Mouse (Mus musculus) MEL (cell line): Measurements from ENCODE around the gene Rnf26. TPM values are rescaled to one million over a fixed set of nuclear protein-coding genes. Genes with fewer than 3 reads are reported as not detected.

ENCODE experiments used
- DNase-seq: peaks from one replicate; pipeline ENCODE4 v3.0.0; 2011; ENCODE audit warnings: low read depth, low spot score
- H3K27ac ChIP-seq: 2 replicates; pipeline ENCODE4 v1.5.1; 2012; ENCODE audit warnings: low read depth, mild to moderate bottlenecking, control low read depth, low read length, moderate library complexity; ENCODE audit not compliant: control insufficient read depth
- H3K27me3 ChIP-seq, 2 experiments: fragments of 150-350 bp in 1 of 2; sonication (generic) in 1 of 2; 2 replicates each; pipeline ENCODE4 v1.6.1; 2012; ENCODE audit warnings: low read length in 2 of 2, mild to moderate bottlenecking in 2 of 2, improper control_type of control experiment in 1 of 2, moderate library complexity in 1 of 2; ENCODE audit not compliant: insufficient read depth in 2 of 2, control insufficient read depth in 1 of 2
- H3K36me3 ChIP-seq, 2 experiments: 2 replicates each; pipeline ENCODE4 v1.6.1; 2012 to 2014; ENCODE audit warnings: low read length in 2 of 2, improper control_type of control experiment in 1 of 2, inconsistent platforms in 1 of 2, mild to moderate bottlenecking in 1 of 2; ENCODE audit not compliant: insufficient read depth in 2 of 2, control insufficient read depth in 1 of 2
- H3K4me1 ChIP-seq, 2 experiments: fragments of 150-350 bp in 1 of 2; sonication (generic) in 1 of 2; 2 replicates each; pipeline ENCODE4 v1.6.1; 2012; ENCODE audit warnings: low read length in 2 of 2, improper control_type of control experiment in 1 of 2, mild to moderate bottlenecking in 1 of 2; ENCODE audit not compliant: insufficient read depth in 2 of 2, control insufficient read depth in 1 of 2
- H3K4me3 ChIP-seq, 2 experiments: fragments of 150-350 bp in 1 of 2; sonication (generic) in 1 of 2; 2 replicates each; pipeline ENCODE4 v1.5.1; 2012; ENCODE audit warnings: low read depth in 2 of 2, low read length in 2 of 2, mild to moderate bottlenecking in 2 of 2, moderate library complexity in 2 of 2, control low read depth in 1 of 2, improper control_type of control experiment in 1 of 2; ENCODE audit not compliant: control insufficient read depth in 1 of 2, insufficient read depth in 1 of 2
- H3K79me2 ChIP-seq: 2 replicates; pipeline ENCODE4 v1.6.1; 2012; ENCODE audit warnings: mild to moderate bottlenecking, low read length, moderate library complexity; ENCODE audit not compliant: control insufficient read depth, poor library complexity, insufficient read depth
- H3K9ac ChIP-seq: 2 replicates; pipeline ENCODE4 v1.6.1; 2012; ENCODE audit warnings: low read depth, mild to moderate bottlenecking, control low read depth, low read length, moderate library complexity; ENCODE audit not compliant: control insufficient read depth, poor library complexity, severe bottlenecking
- H3K9me3 ChIP-seq: fragments of 150-350 bp; sonication (generic); replicated peaks from 2 replicates; pipeline ENCODE4 v1.6.1; 2012; ENCODE audit warnings: mild to moderate bottlenecking, low read length, improper control_type of control experiment, moderate library complexity; ENCODE audit not compliant: insufficient read depth
- CHD1 ChIP-seq: IDR thresholded peaks from 2 replicates; pipeline ENCODE4 v1.6.1; 2012; ENCODE audit warnings: low read depth, mild to moderate bottlenecking, inconsistent platforms, low read length, improper control_type of control experiment
- E2F4 ChIP-seq: IDR thresholded peaks from 2 replicates; pipeline ENCODE4 v1.6.1; 2011; ENCODE audit warnings: low read depth, low read length, improper control_type of control experiment, borderline replicate concordance
- EP300 ChIP-seq, 2 experiments: IDR thresholded peaks; 2 replicates each; pipeline ENCODE4 v1.6.1; 2011; ENCODE audit warnings: improper control_type of control experiment in 2 of 2, low read length in 2 of 2, low read depth in 1 of 2, mild to moderate bottlenecking in 1 of 2
- GABPA ChIP-seq: IDR thresholded peaks from 2 replicates; pipeline ENCODE4 v1.6.1; 2012; ENCODE audit warnings: low read depth, mild to moderate bottlenecking, inconsistent platforms, low read length, improper control_type of control experiment, moderate library complexity
- GATA1 ChIP-seq: IDR thresholded peaks from 2 replicates; pipeline ENCODE4 v1.6.1; 2011; ENCODE audit warnings: low read depth, low read length, improper control_type of control experiment
- JUND ChIP-seq: IDR thresholded peaks from 2 replicates; pipeline ENCODE4 v1.6.1; 2011; ENCODE audit warnings: low read depth, mild to moderate bottlenecking, improper control_type of control experiment, low read length
- KAT2A ChIP-seq: conservative IDR thresholded peaks from 2 replicates; pipeline ENCODE4 v1.6.1; 2012; ENCODE audit warnings: low read depth, low read length, improper control_type of control experiment, inconsistent platforms
- MYB ChIP-seq: IDR thresholded peaks from 2 replicates; pipeline ENCODE4 v1.6.1; 2011; ENCODE audit warnings: mild to moderate bottlenecking, low read depth, low read length, improper control_type of control experiment
- RCOR1 ChIP-seq: IDR thresholded peaks from 2 replicates; pipeline ENCODE4 v1.6.1; 2012; ENCODE audit warnings: low read depth, mild to moderate bottlenecking, inconsistent platforms, low read length, improper control_type of control experiment
- SIN3A ChIP-seq: IDR thresholded peaks from 2 replicates; pipeline ENCODE4 v1.6.1; 2012; ENCODE audit warnings: low read length, improper control_type of control experiment, inconsistent platforms
- TAL1 ChIP-seq: IDR thresholded peaks from 2 replicates; pipeline ENCODE4 v1.6.1; 2012; ENCODE audit warnings: mild to moderate bottlenecking, inconsistent platforms, low read length, moderate library complexity, mixed read lengths
- TBP ChIP-seq: IDR thresholded peaks from 2 replicates; pipeline ENCODE4 v1.8.0; 2011; ENCODE audit warnings: low read depth, low read length, improper control_type of control experiment
- TCF12 ChIP-seq: IDR thresholded peaks from 2 replicates; pipeline ENCODE4 v1.6.1; 2014; ENCODE audit warnings: low read depth, mild to moderate bottlenecking, inconsistent platforms, low read length, improper control_type of control experiment, moderate library complexity
- UBTF ChIP-seq: IDR thresholded peaks from 2 replicates; pipeline ENCODE4 v1.6.1; 2012; ENCODE audit warnings: low read depth, mild to moderate bottlenecking, inconsistent platforms, low read length, improper control_type of control experiment, moderate library complexity, borderline replicate concordance; ENCODE audit not compliant: insufficient read depth
- ZC3H11A ChIP-seq: IDR thresholded peaks from 2 replicates; pipeline ENCODE4 v1.6.1; 2012; ENCODE audit warnings: low read depth, mild to moderate bottlenecking, inconsistent platforms, low read length, improper control_type of control experiment
- ZKSCAN1 ChIP-seq: IDR thresholded peaks from 2 replicates; pipeline ENCODE4 v1.6.1; 2012; ENCODE audit warnings: low read depth, mild to moderate bottlenecking, inconsistent platforms, low read length, improper control_type of control experiment, moderate library complexity
- ZMIZ1 ChIP-seq: IDR thresholded peaks from 2 replicates; pipeline ENCODE4 v1.6.1; 2012; ENCODE audit warnings: low read depth, mild to moderate bottlenecking, inconsistent platforms, low read length, improper control_type of control experiment, moderate library complexity
- ZNF384 ChIP-seq: IDR thresholded peaks from 2 replicates; pipeline ENCODE4 v1.6.1; 2012; ENCODE audit warnings: low read depth, mild to moderate bottlenecking, inconsistent platforms, low read length, improper control_type of control experiment
- polyA plus RNA-seq, 2 experiments: library from polyadenylated mRNA; stranded (reverse) in 1 of 2; unstranded in 1 of 2; fragments of >175 nt in 1 of 2; fragments of >200 nt in 1 of 2; gene quantifications; 2 replicates each; pipeline versions ENCODE4 v1.2.1 to v1.2.4; 2012; ENCODE audit warnings: low replicate concordance in 2 of 2, low read depth in 1 of 2; ENCODE audit not compliant: insufficient read length in 2 of 2, insufficient read depth in 1 of 2, missing spikeins in 1 of 2
- total RNA-seq: library from RNA; depleted of rRNA; stranded (reverse); fragments of 300-350 nt; gene quantifications from 2 replicates; pipeline ENCODE4 v1.2.3, GENCODE M21; 2012

Gene Rnf26
- total and polyA plus RNA-seq, 3 experiments: 14.0 to 55.1 TPM; not detected in 1

GRCm38 (mm10) chr9:44131276-44131590 is 17.9 kb upstream of the Rnf26 start:
- Histone ChIP-seq H3K27ac (no peak overlapping the region), H3K9ac (no peak overlapping the region), H3K27me3 (peaks cover 22 to 24% of the 10 kb centered on the region in 2 experiments), H3K79me2 (no peaks in the 10 kb centered on the region), H3K4me1 (peaks cover 0 to 14% of the 10 kb centered on the region in 2 experiments; a peak in 3 of 4 replicates), H3K9me3 (no peaks in the 10 kb centered on the region), H3K4me3 (no peak overlapping the region), H3K36me3 (peaks cover 0 to 5% of the 10 kb centered on the region in 2 experiments; a peak in 1 of 4 replicates)
- no peak for TF ChIP-seq CHD1
- no peak for TF ChIP-seq JUND
- TF ChIP-seq TCF12: no peak
- no peak for TF ChIP-seq EP300 (IDR thresholded peaks at IDR 0.05; ENCODE audit: low read depth in 1 of 2, low read length in 2 of 2)
- TF ChIP-seq ZMIZ1: no peak
- TF ChIP-seq MYB: no peak
- no peak for TF ChIP-seq TAL1
- TF ChIP-seq E2F4: no peak
- TF ChIP-seq GATA1: no peak
- no peak for DNase-seq

GRCm38 (mm10) chr9:44130581-44131275 is 17.4 kb upstream of the Rnf26 start:
- Histone ChIP-seq H3K4me3 (no peak overlapping the region), H3K79me2 (no peaks in the 10 kb centered on the region), H3K27ac (no peak overlapping the region), H3K36me3 (peaks cover 0 to 2% of the 10 kb centered on the region in 2 experiments; a peak in 1 of 4 replicates), H3K9me3 (no peaks in the 10 kb centered on the region), H3K4me1 (peaks cover 0 to 10% of the 10 kb centered on the region in 2 experiments; a peak in 3 of 4 replicates), H3K9ac (no peak overlapping the region), H3K27me3 (peaks cover 22 to 24% of the 10 kb centered on the region in 2 experiments)
- no peak for DNase-seq
- TF ChIP-seq ZC3H11A: no peak
- no peak for TF ChIP-seq GABPA
- TF ChIP-seq MYB: no peak
- no peak for TF ChIP-seq TAL1
- TF ChIP-seq RCOR1: no peak
- TF ChIP-seq JUND: no peak
- TF ChIP-seq ZNF384: no peak
- no peak for TF ChIP-seq ZMIZ1
- TF ChIP-seq GATA1: no peak
- TF ChIP-seq SIN3A: no peak
- no peak for TF ChIP-seq TBP
- TF ChIP-seq KAT2A: no peak
- no peak for TF ChIP-seq ZKSCAN1
- no peak for TF ChIP-seq UBTF
